Mouse (Mus musculus): ENCODE measurements around the gene Thtpa.

DNA sequence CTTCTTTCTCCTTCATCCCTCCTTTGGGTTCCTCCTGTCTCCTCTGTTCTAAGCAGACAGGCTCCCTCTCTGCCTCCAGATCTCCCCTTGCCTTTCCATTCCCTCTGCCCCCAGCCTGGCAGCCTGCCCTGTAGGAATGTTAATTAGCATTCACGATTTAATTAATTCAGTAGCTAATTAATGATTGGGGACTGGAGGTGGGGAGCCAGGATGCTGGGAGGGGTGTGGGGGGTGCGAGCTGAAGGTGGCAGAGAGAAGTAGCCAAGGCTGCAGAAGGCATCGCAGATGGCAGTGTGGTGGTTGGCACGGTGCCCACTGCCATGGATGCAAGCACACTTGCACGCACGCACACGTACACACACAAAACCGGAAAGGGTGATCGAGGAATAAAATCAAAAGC is 42.1 kb upstream of the Thtpa start:
- TF ChIP-seq CTCF (IDR thresholded peaks at IDR 0.05; ENCODE audit: low read depth, low read length) (no peak), GATA1 (IDR thresholded peaks at IDR 0.05; ENCODE audit: borderline replicate concordance, low read length) (no peak), POLR2AphosphoS5 (IDR thresholded peaks at IDR 0.05; ENCODE audit: insufficient replicate concordance, low read depth, low read length) (no peak)
